Mouse (Mus musculus) olfactory bulb, adult 2 months (tissue): ENCODE results near the gene AI467606.

Experiments
- CTCF ChIP-seq: fragments of 200-500 bp; IDR thresholded peaks from 2 replicates; pipeline ENCODE4 v1.5.1; 2012; ENCODE audit warnings: low read depth, mild to moderate bottlenecking, low read length, moderate library complexity; ENCODE audit not compliant: insufficient read depth
- POLR2A ChIP-seq: fragments of 200-500 bp; IDR thresholded peaks from 2 replicates; pipeline ENCODE4 v1.6.1; 2012; ENCODE audit warnings: mild to moderate bottlenecking, low read depth, low read length, moderate library complexity; ENCODE audit not compliant: insufficient read depth

DNA sequence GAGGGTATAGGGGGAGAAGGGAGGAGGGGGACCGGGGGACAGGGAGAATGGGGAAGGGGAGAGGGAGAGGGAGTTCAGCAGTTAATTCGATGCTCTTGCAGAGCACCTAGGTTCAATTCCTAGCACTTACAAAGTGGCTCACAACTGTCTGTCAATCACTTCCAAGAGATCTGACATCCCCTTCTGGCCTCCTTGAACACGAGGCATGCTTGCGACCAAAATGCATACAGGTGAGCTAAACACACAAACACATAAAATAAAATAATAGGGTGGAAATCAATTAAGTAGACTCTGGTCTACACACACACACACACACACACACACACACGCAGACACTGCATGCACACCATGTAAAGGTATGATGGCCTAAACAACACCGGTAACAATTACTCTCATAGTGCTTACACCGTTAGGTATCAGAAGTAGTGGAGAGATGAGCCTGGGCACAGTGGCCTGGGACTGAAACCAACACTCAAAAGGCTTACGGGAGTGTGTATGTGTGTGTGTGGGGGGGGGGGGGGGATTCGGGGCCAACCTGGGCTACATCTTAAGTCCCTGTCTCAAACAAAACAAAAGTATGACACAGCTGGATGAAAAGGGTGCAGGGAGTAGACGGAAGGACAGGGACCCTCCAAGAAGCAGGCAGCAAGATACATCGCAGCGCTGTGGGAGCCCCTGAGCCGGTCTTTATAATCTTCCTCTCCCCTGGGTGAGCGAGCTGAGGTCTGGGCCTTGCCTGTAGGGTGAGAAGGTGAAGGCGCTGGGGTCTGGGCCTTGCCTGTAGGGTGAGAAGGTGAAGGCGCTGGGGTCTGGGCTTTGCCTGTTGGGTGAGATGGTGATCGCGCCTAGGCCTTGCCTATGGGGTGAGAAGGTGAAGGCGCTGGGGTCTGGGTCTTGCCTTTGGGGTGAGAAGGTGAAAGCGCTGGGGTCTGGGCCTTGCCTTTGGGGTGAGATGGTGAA is 725 bp upstream of the AI467606 start:
- no peak for TF ChIP-seq CTCF
- no peak for TF ChIP-seq POLR2A
